Mouse (Mus musculus) A20 (cell line): ENCODE results near the gene Cd101.
A peak's percentile ranks its signal among the peaks of the same experiment; 100 is the strongest.

Experiments used
- DNase-seq: peaks from one replicate; pipeline ENCODE4 v3.0.0-alpha.2; 2011; ENCODE audit warnings: low read depth, low spot score

The Cd101 gene

DNA sequence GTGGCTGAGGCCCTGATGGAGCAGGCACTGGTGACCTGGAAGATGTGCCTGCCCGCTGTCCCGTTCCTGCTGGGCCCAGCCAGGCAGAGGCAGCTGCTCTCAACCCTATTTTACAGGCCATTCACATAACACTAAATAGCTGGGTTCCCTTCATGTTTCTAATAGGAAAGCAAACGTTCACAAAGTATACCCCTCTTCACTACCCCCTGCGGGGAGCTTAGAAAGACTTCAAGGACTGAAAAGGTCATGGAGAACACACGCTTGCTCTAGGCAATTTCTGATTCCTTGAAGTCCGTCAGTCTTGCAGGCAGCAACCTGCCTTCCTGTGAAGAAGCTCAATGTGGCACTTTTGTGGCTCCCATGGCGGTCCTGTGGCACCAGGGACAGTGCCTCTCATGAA, 12.6 kb upstream of the Cd101 start:
- no peak for DNase-seq

- DNase-seq = no peak
These were observed 8.7 kb upstream of the Cd101 start for GRCm38 (mm10) chr3:101037984-101038545.

- DNase-seq = no peak
These were observed 6.6 kb upstream of the Cd101 start for GRCm38 (mm10) chr3:101036001-101036400.

GRCm38 (mm10) chr3:101034509-101034908, 5.2 kb upstream of the Cd101 start:
- no peak for DNase-seq

DNA sequence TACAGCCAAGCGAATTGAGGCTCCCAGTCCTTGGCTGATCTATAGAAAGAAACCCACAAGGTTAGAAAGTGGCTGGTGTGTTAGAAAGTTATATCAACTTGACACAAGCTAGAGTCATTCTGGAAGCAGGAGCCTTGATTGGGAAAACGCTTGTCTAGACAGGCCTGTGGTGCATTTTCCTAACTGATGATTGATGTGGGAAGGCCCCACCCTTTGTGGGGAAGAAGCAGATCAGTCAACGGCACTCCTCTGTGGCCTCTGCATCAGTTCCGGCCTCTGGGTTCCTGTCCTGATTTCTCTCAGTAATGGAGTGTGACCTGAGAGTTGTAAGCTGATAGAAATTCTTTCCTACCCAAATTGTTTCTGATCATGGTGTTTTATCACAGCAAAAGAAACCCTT, 4.3 kb upstream of the Cd101 start:
- no peak for DNase-seq

GRCm38 (mm10) chr3:101031456-101032142, 2.2 kb upstream of the Cd101 start:
- no peak for DNase-seq

DNA sequence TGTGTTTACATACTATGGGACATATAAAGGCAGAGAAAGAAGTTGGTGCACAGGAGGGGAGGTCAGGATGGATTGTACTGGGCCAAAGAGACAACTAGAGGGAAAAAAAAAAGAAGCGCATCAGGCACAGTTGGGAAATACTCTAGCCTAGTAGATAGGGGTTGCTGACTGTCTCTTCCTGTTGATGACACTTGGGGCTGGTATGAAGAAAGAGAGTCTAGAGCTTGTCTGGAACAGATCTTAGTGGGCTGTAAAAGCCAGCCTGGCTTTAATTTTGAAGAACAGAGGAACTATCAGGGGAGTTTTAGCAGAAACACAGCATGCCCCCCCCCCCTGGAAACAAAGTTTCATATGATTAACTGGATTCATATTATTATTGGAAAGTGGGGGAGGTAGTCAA, 1.3 kb upstream of the Cd101 start:
- DNase-seq = no peak

- DNase-seq = no peak
These were observed 2.6 kb downstream of the Cd101 start for GRCm38 (mm10) chr3:101026741-101027140.

GRCm38 (mm10) chr3:101022967-101023366, 6.4 kb downstream of the Cd101 start:
- DNase-seq = no peak

GRCm38 (mm10) chr3:101021481-101022051, 7.8 kb downstream of the Cd101 start:
- DNase-seq = no peak

- DNase-seq = no peak
These were observed 8.3 kb downstream of the Cd101 start for GRCm38 (mm10) chr3:101021073-101021472.

GRCm38 (mm10) chr3:101018494-101018893, 10.9 kb downstream of the Cd101 start:
- no peak for DNase-seq

GRCm38 (mm10) chr3:101016050-101016449, 13.3 kb downstream of the Cd101 start:
- no peak for DNase-seq

GRCm38 (mm10) chr3:101015254-101015653, 14.1 kb downstream of the Cd101 start:
- no peak for DNase-seq

GRCm38 (mm10) chr3:101013536-101013935, 15.8 kb downstream of the Cd101 start:
- no peak for DNase-seq

DNA sequence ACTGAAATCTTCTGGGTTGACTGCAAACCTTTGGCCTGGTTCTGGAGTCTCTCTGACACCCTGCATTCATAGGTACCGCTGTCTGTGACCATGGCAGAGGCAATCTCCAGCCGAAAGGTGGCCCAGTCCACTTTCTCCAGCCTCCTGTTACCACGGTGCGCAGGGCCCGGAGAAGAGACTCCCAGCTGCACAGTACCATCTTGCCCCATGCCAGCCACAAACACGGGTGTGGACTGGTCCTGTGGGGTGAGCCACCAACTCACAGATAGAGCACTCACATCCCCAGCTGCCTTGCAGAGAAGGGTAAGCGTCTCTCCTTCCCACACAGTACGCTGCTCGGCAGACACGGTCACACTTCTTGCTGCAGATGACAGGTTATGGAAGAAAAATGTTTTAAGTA, 16.4 kb downstream of the Cd101 start:
- no peak for DNase-seq

DNA sequence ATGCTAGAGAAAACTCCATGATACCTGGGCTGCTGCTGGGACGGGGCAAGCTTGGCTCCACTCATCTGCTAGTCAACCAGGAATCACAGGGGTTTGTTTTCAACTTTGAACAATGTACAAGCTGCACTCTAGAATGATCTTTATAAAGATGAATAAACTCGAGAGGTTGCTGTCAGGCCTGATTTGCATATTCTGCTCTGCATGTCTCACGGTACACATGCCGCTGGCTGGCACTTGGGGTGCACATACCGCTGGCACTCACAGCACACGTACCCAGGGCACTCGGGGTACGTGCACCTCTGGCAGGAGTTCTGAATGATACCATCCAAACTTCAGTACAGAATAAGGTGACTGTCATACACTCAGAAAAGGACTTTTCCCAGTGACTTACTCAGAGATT, 16.8 kb downstream of the Cd101 start:
- DNase-seq = no peak

DNA sequence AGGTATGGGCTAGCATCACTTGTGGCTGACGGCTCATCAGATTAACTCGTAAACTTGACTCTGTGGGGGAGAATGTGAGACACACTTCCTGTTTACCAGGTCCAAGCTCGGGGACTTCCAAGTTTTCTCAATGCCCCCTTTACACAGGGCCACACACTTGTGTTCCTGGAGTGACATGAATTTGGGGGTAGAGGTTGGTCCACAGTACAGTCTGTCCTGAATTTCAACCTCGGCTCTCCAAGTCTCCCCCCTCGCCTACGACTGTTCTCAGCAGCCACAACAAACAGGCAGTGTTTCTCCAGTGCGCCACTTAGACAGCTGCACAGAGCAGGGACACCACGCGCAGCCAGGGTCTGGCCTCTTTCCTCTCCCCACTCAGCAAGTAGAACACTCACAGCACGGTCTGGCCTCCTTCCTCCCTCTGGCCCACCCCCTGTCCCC, 17.2 kb downstream of the Cd101 start:
- DNase-seq = peak; percentile 70

- no peak for DNase-seq
These were observed 18.2 kb downstream of the Cd101 start for GRCm38 (mm10) chr3:101011203-101011600.

- DNase-seq = peak; percentile 77
These were observed 18.7 kb downstream of the Cd101 start for GRCm38 (mm10) chr3:101010589-101011202.

GRCm38 (mm10) chr3:101007112-101007782, 22.1 kb downstream of the Cd101 start:
- DNase-seq = no peak

- no peak for DNase-seq
These were observed 24.0 kb downstream of the Cd101 start for GRCm38 (mm10) chr3:101005392-101005791.
